Mouse (Mus musculus): Measurements from ENCODE around the gene Armcx6.
A peak's percentile ranks its signal among the peaks of the same experiment; 100 is the strongest.
"Not testable (repeated sequence)": the region's sequence is repeated elsewhere in the genome, so short reads cannot be mapped to it uniquely, and the experiment has no call there.

Armcx6 gene

DNA sequence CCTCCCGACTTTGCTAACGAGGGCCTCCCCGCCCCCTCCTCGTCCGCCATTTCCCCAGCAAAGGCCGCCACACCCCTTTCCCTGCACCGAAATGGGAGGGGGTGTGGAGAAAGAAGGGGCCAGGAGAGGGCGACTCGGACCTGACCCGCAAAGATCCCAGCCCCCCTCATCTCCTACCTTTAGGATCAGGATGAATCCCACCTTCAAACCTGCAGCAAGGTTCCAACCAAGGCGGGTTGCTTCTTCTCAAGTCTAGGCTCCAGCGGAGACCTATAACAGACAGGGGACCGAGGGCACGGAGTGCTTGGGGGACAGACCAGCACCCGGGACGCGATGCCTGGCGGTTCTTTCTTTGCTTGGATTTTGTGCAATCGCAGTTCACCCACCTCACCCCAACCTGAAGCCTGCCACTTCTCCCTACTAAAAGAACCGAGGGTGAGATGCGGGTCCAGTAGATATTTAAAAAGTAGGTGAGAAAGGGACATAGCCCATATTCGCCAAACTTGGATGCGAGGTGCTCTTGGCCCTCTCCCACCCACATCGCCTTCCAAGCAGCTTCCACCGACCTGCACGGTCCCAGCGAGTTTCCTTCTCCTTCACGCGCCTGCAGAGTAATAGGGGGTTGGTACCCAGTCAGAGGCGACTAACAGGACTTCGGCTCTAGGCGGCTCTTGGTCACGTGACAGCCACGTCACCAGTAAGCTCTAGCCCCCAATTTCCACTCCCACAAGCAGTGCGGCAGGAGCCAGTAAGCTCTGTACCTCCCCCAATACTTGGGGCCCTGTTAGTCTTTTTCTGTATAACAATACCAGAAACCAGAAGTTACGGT lies at the start of gene Armcx6:
Gene Armcx6, minus strand, starts transcription at position 654 of the 829 bp plus-strand sequence.
- peak; percentile 71 to 84 for DNase-seq (ENCODE audit: inconsistent age in 2 of 2, low spot score in 1 of 2)

DNA sequence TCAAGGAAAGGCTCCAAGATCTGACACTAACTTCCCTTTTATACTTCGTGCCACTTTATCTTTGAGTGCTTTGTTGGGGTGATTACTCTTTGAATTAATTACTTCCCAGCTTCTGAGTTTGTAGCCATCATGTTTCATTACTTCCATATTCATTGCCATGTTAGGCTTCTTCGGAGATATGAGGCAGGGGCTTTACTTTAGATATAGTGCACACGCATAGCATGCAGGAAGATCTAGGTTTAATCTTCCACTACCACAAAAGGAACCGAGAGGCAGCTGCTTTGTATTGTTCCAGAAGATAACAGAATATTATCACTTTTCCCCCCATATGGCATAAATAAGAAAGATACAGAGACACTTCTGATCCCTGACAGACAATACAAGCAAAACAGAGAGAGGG lies 36.5 kb upstream of the Armcx6 start:
- no peak for DNase-seq (ENCODE audit: inconsistent age in 2 of 2, low spot score in 1 of 2)

DNA sequence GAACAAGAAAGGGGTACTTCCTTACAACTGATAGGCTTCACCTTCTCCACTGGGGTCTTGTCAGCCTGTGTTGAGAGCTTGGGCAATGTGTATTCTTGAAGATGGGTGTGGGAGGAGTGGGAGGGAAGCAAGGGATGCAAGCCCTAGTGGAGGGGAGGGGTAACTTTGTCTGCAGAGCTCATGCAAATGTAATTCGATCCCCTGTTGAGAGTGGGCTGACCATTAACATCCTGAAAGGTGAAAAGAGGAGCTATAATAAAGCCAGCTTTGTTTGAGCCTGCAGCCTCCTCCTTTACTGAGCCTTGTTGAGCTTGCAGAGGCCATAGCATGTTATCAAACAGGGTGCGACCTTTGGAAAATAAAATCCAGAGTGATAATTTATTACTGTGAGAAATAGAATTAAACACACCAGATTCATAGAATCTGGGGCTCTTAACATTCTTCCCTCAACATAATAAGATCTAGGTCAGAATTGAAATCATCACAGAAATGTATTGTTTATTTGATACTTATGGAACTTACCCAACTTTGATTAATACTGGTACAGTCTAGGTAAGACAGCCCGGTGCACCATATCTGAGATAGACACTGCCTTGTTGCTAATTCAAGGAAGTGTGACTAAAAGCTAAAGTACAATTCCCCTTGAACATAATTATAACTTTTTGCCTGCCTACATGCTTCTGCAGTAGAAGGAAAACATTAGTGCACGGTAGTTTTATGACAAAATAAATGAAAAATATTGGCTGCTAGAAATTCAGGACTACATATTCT lies 12.4 kb upstream of the Armcx6 start:
- DNase-seq (ENCODE audit: inconsistent age in 2 of 2, low spot score in 1 of 2): not testable (repeated sequence)

DNA sequence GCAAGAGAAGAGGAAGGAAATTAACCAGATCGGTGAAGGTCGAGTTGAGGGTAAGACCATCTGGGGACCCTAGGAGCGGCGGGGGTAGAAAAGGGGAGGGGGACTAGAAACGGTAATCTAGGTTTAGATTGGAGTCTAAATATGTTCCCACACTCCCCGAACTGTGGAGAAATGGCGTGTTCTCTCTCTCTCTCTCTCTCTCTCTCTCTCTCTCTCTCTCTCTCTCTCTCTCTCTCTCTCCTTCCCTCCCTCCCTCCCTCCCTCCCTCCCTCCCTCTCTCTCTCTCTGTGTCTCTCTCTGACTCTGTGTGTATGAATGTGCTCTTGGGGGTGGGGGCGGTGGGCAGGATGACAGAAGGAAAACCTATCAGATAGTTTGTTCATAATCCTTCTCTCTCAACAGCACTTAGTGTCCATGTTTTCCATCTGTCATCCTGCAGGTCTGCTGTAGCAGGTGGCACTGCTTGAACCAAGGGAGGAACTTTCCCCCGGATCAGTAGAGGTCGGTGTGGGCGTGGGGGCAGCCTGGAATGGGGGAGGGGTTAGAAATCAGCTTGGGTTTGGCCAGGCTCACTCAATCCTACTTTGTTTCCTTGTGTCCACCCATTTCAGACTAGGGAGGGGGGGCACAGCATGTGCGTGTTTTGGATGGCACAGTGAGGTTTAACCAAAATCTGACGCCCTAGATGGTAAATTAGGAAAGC lies 6.2 kb upstream of the Armcx6 start:
- peak in 1 of 2 experiments; percentile 35 for DNase-seq (ENCODE audit: inconsistent age in 2 of 2, low spot score in 1 of 2)

GRCm38 (mm10) chrX:134756434-134757292 lies 5.4 kb upstream of the Armcx6 start, which contains the start of gene Armcx3:
TSS of gene Armcx3 (plus strand) at chrX:134756595.
- DNase-seq (ENCODE audit: inconsistent age in 2 of 2, low spot score in 1 of 2): peak; percentile 73 to 86

DNA sequence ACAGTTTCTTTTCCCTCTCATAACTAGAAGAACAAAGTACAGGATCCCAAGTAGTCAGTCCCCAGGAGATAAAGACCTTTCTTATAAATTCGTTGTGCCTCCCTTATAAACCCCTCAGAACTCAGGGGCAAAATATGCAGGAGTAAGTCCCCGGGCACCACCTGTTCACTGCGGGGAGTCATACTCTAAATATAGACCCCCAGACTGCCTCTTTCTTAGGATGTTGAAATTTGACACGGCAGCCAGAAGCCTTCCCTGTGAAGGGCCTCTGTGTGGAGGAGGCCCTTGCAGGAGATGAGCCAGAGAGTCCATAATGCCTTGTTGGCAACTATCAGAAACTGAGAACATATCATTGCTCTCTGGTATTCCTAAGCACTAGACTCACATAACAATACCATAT lies 1.4 kb upstream of the Armcx6 start:
- DNase-seq (ENCODE audit: inconsistent age in 2 of 2, low spot score in 1 of 2): no peak

- no peak for DNase-seq (ENCODE audit: inconsistent age in 2 of 2, low spot score in 1 of 2)
Measured at GRCm38 (mm10) chrX:134751910-134752309, 693 bp upstream of the Armcx6 start.

GRCm38 (mm10) chrX:134746459-134746858 lies 4.8 kb downstream of the Armcx6 start:
- peak; percentile 28 to 71 for DNase-seq (ENCODE audit: inconsistent age in 2 of 2, low spot score in 1 of 2)

- DNase-seq (ENCODE audit: inconsistent age in 2 of 2, low spot score in 1 of 2): no peak
Measured at GRCm38 (mm10) chrX:134741862-134742261, 9.4 kb downstream of the Armcx6 start.

DNA sequence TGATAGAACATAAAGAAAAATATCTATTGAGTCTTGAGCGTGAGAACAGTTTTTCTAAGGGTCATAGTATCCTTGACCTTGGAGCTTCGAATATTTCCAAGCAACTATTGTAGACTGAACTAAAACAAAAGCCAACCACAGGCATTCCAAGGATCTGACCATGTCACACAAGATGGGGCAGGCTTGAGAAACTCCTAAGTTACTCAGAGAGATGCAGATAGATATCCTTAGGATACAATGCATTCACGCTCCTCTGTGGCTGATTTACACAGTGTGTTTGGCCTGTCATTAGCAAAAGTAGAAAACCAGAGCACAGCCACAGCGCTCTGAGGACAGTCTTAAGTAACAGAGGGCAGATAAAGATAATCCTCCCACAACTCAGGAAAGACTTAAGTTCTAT lies 12.1 kb downstream of the Armcx6 start:
- no peak for DNase-seq (ENCODE audit: inconsistent age in 2 of 2, low spot score in 1 of 2)

- DNase-seq (ENCODE audit: inconsistent age in 2 of 2, low spot score in 1 of 2): no peak
Measured at GRCm38 (mm10) chrX:134737796-134738195, 13.4 kb downstream of the Armcx6 start.

DNA sequence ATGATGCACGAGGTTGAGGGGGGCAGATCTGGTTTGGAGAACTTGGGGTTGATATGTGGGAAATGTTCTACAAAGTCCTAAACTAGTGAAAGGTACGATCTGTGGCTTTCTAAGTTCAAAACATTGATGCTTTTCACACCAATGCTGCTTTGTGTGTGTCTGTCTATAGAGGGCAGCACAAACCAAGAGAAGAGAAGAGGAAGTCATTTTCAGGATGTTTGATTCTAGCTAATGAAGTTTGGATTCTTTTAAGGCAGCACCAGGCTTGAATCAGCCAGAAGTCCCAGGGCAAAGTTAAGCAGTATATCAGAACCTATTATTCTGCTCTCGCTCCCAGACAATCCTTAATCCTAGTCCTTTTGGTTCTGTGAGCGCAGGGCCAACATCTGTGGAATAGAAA lies 21.4 kb downstream of the Armcx6 start:
- DNase-seq (ENCODE audit: inconsistent age in 2 of 2, low spot score in 1 of 2): peak in 1 of 2 experiments; percentile 39

DNA sequence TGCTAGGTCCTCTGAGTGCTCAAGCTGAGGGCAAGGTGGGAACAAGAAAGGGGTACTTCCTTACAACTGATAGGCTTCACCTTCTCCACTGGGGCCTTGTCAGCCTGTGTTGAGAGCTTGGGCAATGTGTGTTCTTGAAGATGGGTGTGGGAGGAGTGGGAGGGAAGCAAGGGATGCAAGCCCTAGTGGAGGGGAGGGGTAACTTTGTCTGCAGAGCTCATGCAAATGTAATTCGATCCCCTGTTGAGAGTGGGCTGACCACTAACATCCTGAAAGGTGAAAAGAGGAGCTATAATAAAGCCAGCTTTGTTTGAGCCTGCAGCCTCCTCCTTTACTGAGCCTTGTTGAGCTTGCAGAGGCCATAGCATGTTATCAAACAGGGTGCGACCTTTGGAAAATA lies 27.5 kb downstream of the Armcx6 start:
- not testable (repeated sequence) for DNase-seq (ENCODE audit: inconsistent age in 2 of 2, low spot score in 1 of 2)

GRCm38 (mm10) chrX:134718524-134718923 lies 32.7 kb downstream of the Armcx6 start:
- peak; percentile 59 to 76 for DNase-seq (ENCODE audit: inconsistent age in 2 of 2, low spot score in 1 of 2)

- peak; percentile 72 to 83 for DNase-seq (ENCODE audit: inconsistent age in 2 of 2, low spot score in 1 of 2)
Measured at GRCm38 (mm10) chrX:134717752-134718308, 33.4 kb downstream of the Armcx6 start, which contains the start of gene Armcx1. TSS of gene Armcx1 (plus strand) at chrX:134717963.

GRCm38 (mm10) chrX:134716863-134717262 lies 34.4 kb downstream of the Armcx6 start:
- no peak for DNase-seq (ENCODE audit: inconsistent age in 2 of 2, low spot score in 1 of 2)
